Mouse (Mus musculus): Measurements from ENCODE around the gene Srgap2. TPM values are rescaled to one million over a fixed set of nuclear protein-coding genes. Genes with fewer than 3 reads are reported as not detected.
A peak's percentile ranks its signal among the peaks of the same experiment; 100 is the strongest.
"Not testable (repeated sequence)": the region's sequence is repeated elsewhere in the genome, so short reads cannot be mapped to it uniquely, and the experiment has no call there.

Srgap2 gene
- total RNA-seq (2021), result 10 to 100 TPM; 82.7 to 83.7 TPM

- peak; percentile 98 to 100 for DNase-seq (ENCODE audit: low spot score in 2 of 2)
- intact Hi-C loops (cut with DNase I), result loop anchor here (5.0 kb wide), 3 partner anchors 95 to 235 kb away; no protein-coding TSS in a partner anchor
Observed at GRCm38 (mm10) chr1:131527281-131528080, at the start of gene Srgap2, which contains the start of gene Fam72a. Srgap2 (minus strand) TSS chr1:131527352. Fam72a (plus strand) TSS chr1:131527903.

GRCm38 (mm10) chr1:131573721-131574120 is 46.6 kb upstream of the Srgap2 start:
- intact Hi-C loops (cut with DNase I), result no loop called here
- no peak for DNase-seq (ENCODE audit: low spot score in 2 of 2)

GRCm38 (mm10) chr1:131570391-131570790 is 43.2 kb upstream of the Srgap2 start:
- no peak for DNase-seq (ENCODE audit: low spot score in 2 of 2)
- intact Hi-C loops (cut with DNase I), result no loop called here

- no peak for DNase-seq (ENCODE audit: low spot score in 2 of 2)
- intact Hi-C loops (cut with DNase I), result no loop called here
Observed at GRCm38 (mm10) chr1:131569721-131570120, 42.6 kb upstream of the Srgap2 start.

GRCm38 (mm10) chr1:131566056-131566455 is 38.9 kb upstream of the Srgap2 start:
- DNase-seq (ENCODE audit: low spot score in 2 of 2); intact Hi-C loops (cut with DNase I): not testable (repeated sequence)

- intact Hi-C loops (cut with DNase I), result no loop called here
- no peak for DNase-seq (ENCODE audit: low spot score in 2 of 2)
Observed at GRCm38 (mm10) chr1:131562081-131562480, 34.9 kb upstream of the Srgap2 start.

- no peak for DNase-seq (ENCODE audit: low spot score in 2 of 2)
- intact Hi-C loops (cut with DNase I), result no loop called here
Observed at GRCm38 (mm10) chr1:131560500-131560899, 33.3 kb upstream of the Srgap2 start.

- intact Hi-C loops (cut with DNase I), result loop anchor here (2.0 to 10.0 kb wide), 2 partner anchors 264 to 370 kb away; no protein-coding TSS in a partner anchor
- peak; percentile 82 to 91 for DNase-seq (ENCODE audit: low spot score in 2 of 2)
Observed at GRCm38 (mm10) chr1:131555042-131555812, 28.1 kb upstream of the Srgap2 start.

GRCm38 (mm10) chr1:131553428-131553827 is 26.3 kb upstream of the Srgap2 start:
- DNase-seq (ENCODE audit: low spot score in 2 of 2), result no peak
- intact Hi-C loops (cut with DNase I), result loop anchor here (10.0 kb wide), 1 partner anchor 369 kb away; no protein-coding TSS in a partner anchor

GRCm38 (mm10) chr1:131551956-131552355 is 24.8 kb upstream of the Srgap2 start:
- DNase-seq (ENCODE audit: low spot score in 2 of 2), result no peak
- intact Hi-C loops (cut with DNase I), result loop anchor here (10.0 kb wide), 1 partner anchor 367 kb away; no protein-coding TSS in a partner anchor

GRCm38 (mm10) chr1:131548494-131549365 is 21.6 kb upstream of the Srgap2 start:
- intact Hi-C loops (cut with DNase I), result loop anchor here (1.0 to 5.0 kb wide), 2 partner anchors 110 to 214 kb away; no protein-coding TSS in a partner anchor
- peak; percentile 51 to 79 for DNase-seq (ENCODE audit: low spot score in 2 of 2)

GRCm38 (mm10) chr1:131546798-131547690 is 19.9 kb upstream of the Srgap2 start:
- intact Hi-C loops (cut with DNase I), result loop anchor here (5.0 kb wide), 1 partner anchor 215 kb away; no protein-coding TSS in a partner anchor
- DNase-seq (ENCODE audit: low spot score in 2 of 2), result peak in 1 of 2 experiments; percentile 32

- peak; percentile 30 to 67 for DNase-seq (ENCODE audit: low spot score in 2 of 2)
- intact Hi-C loops (cut with DNase I), result no loop called here
Observed at GRCm38 (mm10) chr1:131543886-131544565, 16.9 kb upstream of the Srgap2 start.

- intact Hi-C loops (cut with DNase I), result no loop called here
- DNase-seq (ENCODE audit: low spot score in 2 of 2), result no peak
Observed at GRCm38 (mm10) chr1:131541903-131542302, 14.8 kb upstream of the Srgap2 start.

- intact Hi-C loops (cut with DNase I), result no loop called here
- DNase-seq (ENCODE audit: low spot score in 2 of 2), result no peak
Observed at GRCm38 (mm10) chr1:131541431-131541830, 14.3 kb upstream of the Srgap2 start.

- intact Hi-C loops (cut with DNase I), result no loop called here
- DNase-seq (ENCODE audit: low spot score in 2 of 2), result no peak
Observed at GRCm38 (mm10) chr1:131540795-131541194, 13.6 kb upstream of the Srgap2 start.

GRCm38 (mm10) chr1:131539771-131540170 is 12.6 kb upstream of the Srgap2 start:
- no peak for DNase-seq (ENCODE audit: low spot score in 2 of 2)
- intact Hi-C loops (cut with DNase I), result no loop called here
